Mouse (Mus musculus) heart, embryonic 15.5 days (tissue): ENCODE measurements at regions not wholly inside any gene's neighbourhood (a gene's known extent, or its start where the extent isn't known, plus 50 kb on each side); places are given as distances from the start of the nearest gene placed in this dataset.
A peak's percentile ranks its signal among the peaks of the same experiment; 100 is the strongest.
"Not testable (repeated sequence)": the region's sequence is repeated elsewhere in the genome, so short reads cannot be mapped to it uniquely, and the experiment has no call there.

ENCODE experiments used
- ATAC-seq: fragments of 200-750 bp; cut with Nextera tagmentation; replicated peaks from 2 replicates; pipeline ENCODE4 v1.8.0; 2017; ENCODE audit warnings: low read depth, moderate TSS enrichment; ENCODE audit not compliant: insufficient number of reproducible peaks, insufficient read depth, low FRiP score
- H3K27ac ChIP-seq: fragments of 300-500 bp; sonication (generic); 2 replicates; pipeline ENCODE4 v1.5.1; 2015; ENCODE audit warnings: mild to moderate bottlenecking, inconsistent platforms
- H3K27me3 ChIP-seq: fragments of 300-500 bp; sonication (generic); 2 replicates; pipeline ENCODE4 v1.6.1; 2015; ENCODE audit warnings: inconsistent platforms
- H3K36me3 ChIP-seq: fragments of 300-500 bp; sonication (generic); 2 replicates; pipeline ENCODE4 v1.6.1; 2015; ENCODE audit warnings: mild to moderate bottlenecking, inconsistent platforms
- H3K4me1 ChIP-seq: fragments of 300-500 bp; sonication (generic); replicated peaks from 2 replicates; pipeline ENCODE4 v1.6.1; 2015; ENCODE audit warnings: inconsistent platforms
- H3K4me2 ChIP-seq: fragments of 300-500 bp; sonication (generic); 2 replicates; pipeline ENCODE4 v1.6.1; 2015; ENCODE audit warnings: inconsistent platforms, mild to moderate bottlenecking, moderate library complexity
- H3K4me3 ChIP-seq: fragments of 300-500 bp; sonication (generic); 2 replicates; pipeline ENCODE4 v1.5.1; 2015; ENCODE audit warnings: mild to moderate bottlenecking, inconsistent platforms
- H3K9ac ChIP-seq: fragments of 300-500 bp; sonication (generic); 2 replicates; pipeline ENCODE4 v1.6.1; 2015; ENCODE audit warnings: mild to moderate bottlenecking, inconsistent platforms
- H3K9me3 ChIP-seq: fragments of 300-500 bp; sonication (generic); replicated peaks from 2 replicates; pipeline ENCODE4 v1.6.1; 2016; ENCODE audit warnings: inconsistent platforms
- WGBS: fragments of 180-500 bp; shearing (Covaris S2); methylation state at CpG from one replicate; pipeline ENCODE4 v1.1.7; 2015; ENCODE audit warnings: mixed read lengths; 5-methylcytosine and 5-hydroxymethylcytosine counted together

GRCm38 (mm10) chr6:140857118-140857746, 128.1 kb downstream of the Gm11077 start:
- H3K9ac ChIP-seq: no peak overlapping the region
- H3K27ac ChIP-seq: no peak overlapping the region
- H3K36me3 ChIP-seq: no peaks in the 10 kb centered on the region
- no peaks in the 10 kb centered on the region for H3K27me3 ChIP-seq
- H3K4me2 ChIP-seq: peak overlapping the region; percentile 64
- 20% methylated on average over 18 of the region's 18 CpGs for WGBS
- H3K4me1 ChIP-seq: peaks cover 12% of the 10 kb centered on the region
- H3K9me3 ChIP-seq: no peaks in the 10 kb centered on the region
- ATAC-seq: no peak
- H3K4me3 ChIP-seq: peak overlapping the region; percentile 39

- H3K36me3 ChIP-seq, H3K27ac ChIP-seq, H3K4me1 ChIP-seq, H3K9me3 ChIP-seq, H3K27me3 ChIP-seq, H3K4me3 ChIP-seq, H3K9ac ChIP-seq, H3K4me2 ChIP-seq, ATAC-seq: not testable (repeated sequence)
- 92% methylated on average over 11 of the region's 16 CpGs for WGBS
These were observed 140.4 kb downstream of the Gm11077 start for GRCm38 (mm10) chr6:140869523-140869922.

- no peak overlapping the region for H3K27ac ChIP-seq
- H3K9ac ChIP-seq: no peak overlapping the region
- no peak overlapping the region for H3K4me2 ChIP-seq
- no peaks in the 10 kb centered on the region for H3K27me3 ChIP-seq
- ATAC-seq: no peak
- no peaks in the 10 kb centered on the region for H3K4me1 ChIP-seq
- H3K9me3 ChIP-seq: no peaks in the 10 kb centered on the region
- no peaks in the 10 kb centered on the region for H3K36me3 ChIP-seq
- H3K4me3 ChIP-seq: no peak overlapping the region
- WGBS: 60% methylated on average over 3 of the region's 3 CpGs
These were observed 145.7 kb downstream of the Gm11077 start for GRCm38 (mm10) chr6:140874831-140875230.

- no peak for ATAC-seq
- Histone ChIP-seq H3K9ac (no peak overlapping the region), H3K4me3 (no peak overlapping the region), H3K27ac (no peak overlapping the region), H3K36me3 (no peaks in the 10 kb centered on the region), H3K4me2 (no peak overlapping the region), H3K9me3 (no peaks in the 10 kb centered on the region), H3K4me1 (0 out of 2 replicates have a peak, but pooled peaks cover 2% of the 10 kb centered on the region), H3K27me3 (no peaks in the 10 kb centered on the region)
These were observed 154.6 kb downstream of the Gm11077 start for GRCm38 (mm10) chr6:140883651-140884050.

GRCm38 (mm10) chr6:140888610-140889009, 159.5 kb downstream of the Gm11077 start:
- H3K36me3 ChIP-seq: no peaks in the 10 kb centered on the region
- no peak overlapping the region for H3K9ac ChIP-seq
- H3K4me2 ChIP-seq: peak overlapping the region; percentile 44
- 22% methylated on average over 11 of the region's 11 CpGs for WGBS
- H3K9me3 ChIP-seq: no peaks in the 10 kb centered on the region
- no peak for ATAC-seq
- no peak overlapping the region for H3K4me3 ChIP-seq
- 0 out of 2 replicates have a peak, but pooled peaks cover 4% of the 10 kb centered on the region for H3K4me1 ChIP-seq
- no peak overlapping the region for H3K27ac ChIP-seq
- H3K27me3 ChIP-seq: no peaks in the 10 kb centered on the region

GRCm38 (mm10) chr6:140890060-140890459, 161.0 kb downstream of the Gm11077 start:
- no peaks in the 10 kb centered on the region for H3K27me3 ChIP-seq
- H3K9ac ChIP-seq: no peak overlapping the region
- no peak overlapping the region for H3K4me3 ChIP-seq
- ATAC-seq: no peak
- WGBS: 69% methylated on average over 5 of the region's 5 CpGs
- no peak overlapping the region for H3K4me2 ChIP-seq
- H3K9me3 ChIP-seq: no peaks in the 10 kb centered on the region
- no peaks in the 10 kb centered on the region for H3K36me3 ChIP-seq
- H3K27ac ChIP-seq: no peak overlapping the region
- 0 out of 2 replicates have a peak, but pooled peaks cover 4% of the 10 kb centered on the region for H3K4me1 ChIP-seq

GRCm38 (mm10) chr6:140890591-140890990, 161.5 kb downstream of the Gm11077 start:
- Histone ChIP-seq H3K27ac (no peak overlapping the region), H3K36me3 (no peaks in the 10 kb centered on the region), H3K4me1 (0 out of 2 replicates have a peak, but pooled peaks cover 4% of the 10 kb centered on the region), H3K9ac (no peak overlapping the region), H3K4me3 (no peak overlapping the region), H3K4me2 (no peak overlapping the region), H3K27me3 (no peaks in the 10 kb centered on the region), H3K9me3 (no peaks in the 10 kb centered on the region)
- 76% methylated on average over 2 of the region's 2 CpGs for WGBS
- no peak for ATAC-seq

GRCm38 (mm10) chr6:140894467-140894866, 165.4 kb downstream of the Gm11077 start:
- Histone ChIP-seq H3K9me3 (no peaks in the 10 kb centered on the region), H3K36me3 (no peaks in the 10 kb centered on the region), H3K4me3 (no peak overlapping the region), H3K27me3 (no peaks in the 10 kb centered on the region), H3K27ac (no peak overlapping the region), H3K4me2 (no peak overlapping the region), H3K4me1 (no peaks in the 10 kb centered on the region), H3K9ac (no peak overlapping the region)
- ATAC-seq: no peak
- 58% methylated on average over 11 of the region's 11 CpGs for WGBS

GRCm38 (mm10) chr6:140895441-140895840, 166.4 kb downstream of the Gm11077 start:
- Histone ChIP-seq H3K9ac (no peak overlapping the region), H3K9me3 (no peaks in the 10 kb centered on the region), H3K4me1 (no peaks in the 10 kb centered on the region), H3K27ac (no peak overlapping the region), H3K36me3 (no peaks in the 10 kb centered on the region), H3K4me3 (no peak overlapping the region), H3K27me3 (no peaks in the 10 kb centered on the region), H3K4me2 (no peak overlapping the region)
- WGBS: 60% methylated on average over 2 of the region's 2 CpGs
- no peak for ATAC-seq

GRCm38 (mm10) chr6:140897111-140897510, 168.0 kb downstream of the Gm11077 start:
- no peak overlapping the region for H3K4me3 ChIP-seq
- H3K4me2 ChIP-seq: peak overlapping the region; percentile 13; the same call in 1 of the 2 replicates
- no peak overlapping the region for H3K9ac ChIP-seq
- ATAC-seq: no peak
- H3K9me3 ChIP-seq: no peaks in the 10 kb centered on the region
- H3K27me3 ChIP-seq: no peaks in the 10 kb centered on the region
- WGBS: 31% methylated on average over 8 of the region's 8 CpGs
- H3K36me3 ChIP-seq: no peaks in the 10 kb centered on the region
- no peaks in the 10 kb centered on the region for H3K4me1 ChIP-seq
- H3K27ac ChIP-seq: no peak overlapping the region

- Histone ChIP-seq H3K4me2 (no peak overlapping the region), H3K27me3 (no peaks in the 10 kb centered on the region), H3K9me3 (no peaks in the 10 kb centered on the region), H3K27ac (no peak overlapping the region), H3K4me1 (no peaks in the 10 kb centered on the region), H3K9ac (no peak overlapping the region), H3K36me3 (no peaks in the 10 kb centered on the region), H3K4me3 (no peak overlapping the region)
- ATAC-seq: no peak
- 50% methylated on average over 12 of the region's 12 CpGs for whole genome bisulfite sequencing
These were observed 195.4 kb downstream of the Gm11077 start for GRCm38 (mm10) chr6:140924319-140924981.

- 72% methylated on average over 3 of the region's 3 CpGs for WGBS
- Histone ChIP-seq H3K4me3 (no peak overlapping the region), H3K27me3 (no peaks in the 10 kb centered on the region), H3K9ac (no peak overlapping the region), H3K27ac (no peak overlapping the region), H3K4me2 (no peak overlapping the region), H3K4me1 (no peaks in the 10 kb centered on the region), H3K36me3 (no peaks in the 10 kb centered on the region), H3K9me3 (no peaks in the 10 kb centered on the region)
- no peak for ATAC-seq
These were observed 198.5 kb downstream of the Gm11077 start for GRCm38 (mm10) chr6:140927616-140928015.
